Mouse (Mus musculus) kidney, postnatal 36 days (tissue): ENCODE measurements at regions not wholly inside any gene's neighbourhood (a gene's known extent, or its start where the extent isn't known, plus 50 kb on each side); places are given as distances from the start of the nearest gene placed in this dataset.

Source experiments
- DNase-seq, 2 experiments: peaks; one replicate each; pipeline ENCODE4 v3.0.0; 2021 to 2022; ENCODE audit warnings: mixed read lengths in 2 of 2

- DNase-seq, result no peak
Observed at GRCm38 (mm10) chr6:103312935-103313334, 197.5 kb upstream of the Chl1 start.

GRCm38 (mm10) chr6:103318081-103318480 lies 192.3 kb upstream of the Chl1 start:
- DNase-seq, result peak; percentile 47 to 55

DNA sequence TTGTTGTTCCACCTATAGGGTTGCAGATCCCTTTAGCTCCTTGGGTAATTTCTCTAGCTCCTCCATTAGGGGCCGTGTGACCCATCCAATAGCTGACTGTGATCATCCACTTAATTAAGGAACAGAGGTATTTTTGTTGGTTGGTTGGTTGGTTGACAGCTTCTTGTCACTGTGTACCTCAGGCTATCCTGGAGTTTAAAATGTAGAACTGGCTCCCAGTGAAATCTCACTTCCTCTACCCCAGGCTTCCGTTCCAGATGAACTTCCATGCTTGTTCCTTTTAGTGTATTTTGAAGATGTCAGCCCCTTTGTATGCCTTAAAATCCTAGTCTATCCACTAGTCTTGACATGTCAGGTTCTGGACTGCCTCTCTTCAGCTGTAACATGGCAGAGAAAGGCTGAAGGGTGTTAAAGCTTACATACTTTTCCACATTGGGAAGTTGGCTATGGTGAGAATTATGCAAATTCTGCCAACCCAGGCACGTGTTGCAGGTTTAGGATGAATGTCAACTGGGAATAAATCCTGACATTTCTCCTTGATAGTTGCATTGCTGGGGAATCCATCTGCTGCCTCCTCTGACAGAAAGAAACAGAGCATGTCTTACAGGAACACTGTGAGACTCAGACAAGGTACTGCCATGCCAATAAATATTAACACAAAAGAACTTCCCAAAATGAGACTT lies 191.6 kb upstream of the Chl1 start:
- no peak for DNase-seq

DNA sequence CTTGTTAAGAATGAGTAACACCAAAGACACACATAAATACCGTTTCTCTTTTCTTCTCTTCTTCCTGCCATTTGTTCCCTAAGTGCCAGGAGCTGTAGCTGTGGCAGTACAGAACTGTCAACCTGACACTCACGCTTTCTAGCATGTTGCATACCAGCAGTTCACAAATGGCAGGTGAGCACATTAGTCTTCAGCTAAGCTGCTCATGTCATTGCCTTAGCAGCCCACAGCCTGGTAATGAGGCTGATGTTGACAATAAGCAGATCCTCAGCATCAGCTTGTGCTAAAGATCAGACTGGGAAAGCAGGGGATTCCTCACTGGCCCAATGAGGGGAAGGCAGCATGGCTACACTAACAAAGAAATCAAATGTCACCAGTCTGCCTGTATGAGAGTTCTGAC lies 190.4 kb upstream of the Chl1 start:
- no peak for DNase-seq

DNA sequence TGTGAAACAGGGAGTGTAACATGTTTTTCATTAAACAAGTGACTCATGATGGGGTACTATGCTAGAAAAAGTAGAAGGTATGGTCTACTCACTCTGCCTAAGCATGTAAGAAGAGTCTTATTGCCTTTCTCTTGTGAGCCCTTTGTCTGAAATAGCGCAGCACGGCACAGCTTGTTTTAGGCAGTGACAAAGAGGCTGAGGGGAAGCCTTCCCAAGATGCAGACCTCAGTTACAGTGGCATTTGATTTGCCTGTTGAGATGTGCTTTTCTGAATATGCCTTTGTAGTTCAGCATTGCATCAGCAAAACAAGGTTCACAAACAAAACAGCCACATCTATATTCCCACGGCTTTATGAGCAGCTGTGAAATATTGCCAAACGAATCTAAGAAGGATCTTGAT lies 189.8 kb upstream of the Chl1 start:
- no peak for DNase-seq

GRCm38 (mm10) chr6:103321058-103321457 lies 189.3 kb upstream of the Chl1 start:
- no peak for DNase-seq

DNA sequence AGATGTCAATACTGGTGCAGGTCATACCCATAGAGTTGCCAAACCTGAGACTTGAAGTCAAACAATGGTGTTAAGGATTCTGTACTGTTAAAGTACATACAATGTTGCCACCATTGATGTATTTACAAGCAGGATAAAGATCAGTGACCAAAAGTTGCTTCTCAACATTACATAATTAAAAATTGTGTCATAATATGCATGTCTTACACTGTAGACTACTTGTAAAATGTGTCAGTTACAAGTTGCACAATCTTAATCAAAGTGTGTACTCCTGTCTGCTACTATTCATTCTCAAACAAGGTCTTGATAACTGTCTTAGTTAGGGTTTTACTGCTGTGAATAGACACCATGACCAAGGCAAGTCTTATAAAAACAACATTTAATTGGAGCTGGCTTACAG lies 187.9 kb upstream of the Chl1 start:
- no peak for DNase-seq

DNA sequence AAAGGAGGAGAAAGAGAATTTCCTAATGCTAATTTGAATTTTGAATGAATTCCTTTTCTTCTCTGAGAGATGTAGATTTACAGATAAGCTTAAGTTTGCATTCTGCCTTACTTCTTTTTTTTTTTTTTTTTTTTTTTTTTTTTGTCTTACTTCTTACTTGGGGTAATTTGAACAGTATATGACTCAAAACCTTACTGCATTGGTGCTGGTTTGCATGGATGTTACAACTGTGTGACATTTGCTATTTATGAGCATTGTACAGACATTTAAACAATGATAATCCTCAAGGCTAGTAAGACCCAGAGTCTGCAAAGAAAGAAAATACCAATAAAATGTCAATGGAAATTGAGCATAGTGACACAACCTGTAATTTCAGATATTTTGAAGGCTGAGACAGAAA lies 174.7 kb upstream of the Chl1 start:
- no peak for DNase-seq

DNA sequence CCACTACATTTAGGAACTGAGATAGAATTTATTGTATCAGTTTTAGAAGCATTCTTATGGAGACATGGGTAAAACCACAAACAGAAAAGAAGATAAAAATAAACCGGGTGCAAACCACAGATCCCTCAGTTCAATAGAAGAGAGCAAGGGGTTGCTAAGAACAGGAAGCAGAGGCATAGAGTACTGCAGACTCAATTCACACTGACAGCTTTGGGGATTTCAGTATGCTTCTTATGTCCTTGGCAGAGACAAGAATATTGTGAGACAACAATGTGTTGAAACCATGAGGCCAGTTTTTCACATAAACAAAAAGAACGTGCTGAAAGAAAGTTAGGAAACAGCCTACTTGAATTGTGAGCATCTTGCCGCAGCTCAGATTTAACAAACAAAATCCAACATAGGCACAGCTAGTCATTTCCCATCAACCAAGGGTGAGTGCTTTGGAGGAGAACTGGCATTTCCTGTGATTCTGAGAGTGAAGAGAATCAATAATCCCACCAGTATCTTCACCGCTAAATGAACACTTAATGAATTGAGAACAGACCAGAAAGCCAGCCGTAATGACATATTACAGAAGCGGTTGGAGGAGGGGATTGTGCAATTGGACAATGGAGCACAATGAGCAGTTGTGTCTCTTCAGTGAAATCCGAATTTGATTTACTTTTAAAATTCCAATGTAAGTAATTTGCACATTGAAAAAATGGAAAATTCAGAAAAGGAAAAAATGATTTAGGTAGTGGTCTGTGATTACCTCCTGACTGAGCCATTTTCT lies 170.2 kb upstream of the Chl1 start:
- no peak for DNase-seq

- no peak for DNase-seq
Observed at GRCm38 (mm10) chr6:103343515-103343914, 166.9 kb upstream of the Chl1 start.

DNA sequence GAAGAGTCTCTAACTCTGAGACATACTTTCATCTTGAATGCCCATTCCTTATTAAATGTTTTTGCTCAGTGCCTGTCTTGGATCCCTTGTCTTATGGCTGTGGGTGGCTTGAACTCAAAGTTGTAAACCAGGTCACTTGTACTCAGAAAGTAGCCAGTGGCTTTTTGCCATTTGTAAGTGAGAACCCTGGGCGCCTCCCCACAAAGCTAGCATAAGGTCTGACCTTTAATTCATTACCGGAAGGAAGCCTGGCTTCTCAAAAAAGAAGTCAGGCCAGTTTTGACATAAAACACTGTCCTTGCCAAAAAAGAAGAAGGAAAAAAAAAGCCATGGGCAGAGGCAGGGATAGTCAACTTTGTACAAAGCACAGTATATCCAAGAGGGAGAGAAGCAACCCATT lies 166.0 kb upstream of the Chl1 start:
- DNase-seq, result peak; percentile 3 to 6

GRCm38 (mm10) chr6:103345195-103345594 lies 165.2 kb upstream of the Chl1 start:
- no peak for DNase-seq

- DNase-seq, result no peak
Observed at GRCm38 (mm10) chr6:103352405-103353124, 157.8 kb upstream of the Chl1 start.

DNA sequence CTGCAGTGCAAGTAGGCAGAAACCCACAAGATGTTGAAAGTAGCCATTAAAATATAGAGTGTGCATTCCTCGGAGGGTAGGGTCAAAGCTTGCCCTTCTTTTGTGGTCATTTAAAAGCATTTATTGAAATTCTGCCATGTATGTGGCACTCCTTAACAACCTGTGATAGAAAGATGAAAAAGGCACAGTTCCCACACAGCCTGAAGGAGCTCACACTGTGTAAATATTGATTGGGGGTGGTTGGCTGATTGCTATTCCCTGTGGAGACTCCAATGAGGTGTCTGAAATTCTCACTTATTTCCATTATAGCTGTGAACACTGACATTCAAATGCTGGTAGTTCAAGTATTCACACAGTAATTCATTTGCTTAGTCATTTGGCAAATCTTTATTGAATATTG lies 157.0 kb upstream of the Chl1 start:
- no peak for DNase-seq

GRCm38 (mm10) chr6:103366782-103367491 lies 143.4 kb upstream of the Chl1 start:
- DNase-seq, result peak in 1 of 2 experiments; percentile 4

DNA sequence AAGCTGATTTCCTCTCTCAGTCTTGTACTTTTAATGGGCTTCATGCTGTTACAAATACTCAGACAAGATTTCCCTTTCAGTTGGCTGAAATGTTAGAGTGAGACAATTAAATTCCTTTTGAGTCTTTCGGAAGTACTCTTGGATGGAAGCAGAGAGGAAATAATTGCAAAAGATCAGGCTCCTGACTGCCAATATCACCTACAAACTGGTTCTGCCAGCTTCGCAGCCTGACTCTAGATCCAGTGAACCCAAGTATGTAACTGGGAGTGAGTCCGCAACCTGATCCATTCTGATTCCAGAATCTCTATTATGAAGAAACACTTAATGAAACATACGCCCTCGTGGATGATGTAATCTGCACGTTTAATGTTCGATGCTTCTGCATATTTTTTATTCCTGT lies 135.4 kb upstream of the Chl1 start:
- DNase-seq, result no peak

- DNase-seq, result no peak
Observed at GRCm38 (mm10) chr6:103377277-103377676, 133.1 kb upstream of the Chl1 start.

GRCm38 (mm10) chr6:103378047-103378446 lies 132.3 kb upstream of the Chl1 start:
- no peak for DNase-seq

DNA sequence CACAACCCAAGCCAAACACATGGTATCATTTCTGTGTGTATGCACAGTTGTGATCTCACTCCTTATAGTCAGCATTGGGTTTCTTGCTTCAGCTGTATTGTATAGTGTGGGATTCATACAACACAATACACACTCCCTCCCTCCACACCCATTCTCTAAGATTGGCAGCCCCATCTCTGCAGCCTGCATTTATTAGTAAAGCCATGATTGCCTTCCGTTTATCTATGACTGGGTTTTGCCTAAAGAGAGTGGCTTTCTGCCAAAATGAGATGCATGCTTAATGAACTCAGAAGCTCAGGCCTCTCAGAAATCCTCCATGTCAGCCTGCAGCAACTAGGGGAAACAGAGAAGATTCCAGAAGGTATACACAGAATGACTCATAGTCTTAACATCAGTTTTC lies 129.4 kb upstream of the Chl1 start:
- DNase-seq, result no peak

DNA sequence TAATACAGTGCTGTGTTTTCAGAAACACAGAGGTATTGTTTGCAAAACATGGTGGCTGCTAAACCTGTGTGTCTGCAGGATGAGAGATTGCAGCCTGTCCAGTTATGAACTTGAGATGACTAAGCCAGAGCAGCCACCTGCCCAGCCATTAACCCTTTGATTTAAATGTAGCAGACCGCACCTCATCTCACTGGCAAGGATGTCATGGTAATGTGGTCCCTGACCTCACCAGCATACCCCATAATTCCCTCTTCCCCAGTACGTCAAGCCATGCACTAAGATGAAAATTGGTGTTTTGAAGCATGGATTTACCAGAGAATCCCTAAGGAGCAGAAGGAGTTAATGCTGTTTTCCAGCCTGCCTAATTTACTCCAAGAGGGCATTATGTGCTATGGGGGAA lies 128.5 kb upstream of the Chl1 start:
- DNase-seq, result no peak

- no peak for DNase-seq
Observed at GRCm38 (mm10) chr6:103386591-103386990, 123.8 kb upstream of the Chl1 start.

DNA sequence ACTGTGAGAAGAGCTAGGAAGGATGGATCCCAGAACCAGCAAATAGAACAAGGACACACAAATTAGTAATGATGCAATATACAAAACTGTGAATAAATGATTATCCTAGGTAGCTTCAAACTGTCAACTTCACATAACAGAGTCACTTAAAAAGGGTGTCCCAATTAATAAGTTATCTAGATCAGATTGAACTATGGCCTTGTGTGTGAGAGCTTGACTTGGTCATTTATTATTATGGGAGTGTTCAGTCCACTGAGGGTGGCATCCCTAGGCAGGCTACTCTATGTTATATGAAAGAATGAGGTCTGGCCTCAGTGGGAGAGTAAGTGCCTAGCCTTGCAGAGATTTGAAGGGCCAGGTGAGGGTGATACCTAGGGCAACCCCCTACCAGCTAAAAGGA lies 104.4 kb upstream of the Chl1 start:
- DNase-seq, result peak; percentile 6 to 15

DNA sequence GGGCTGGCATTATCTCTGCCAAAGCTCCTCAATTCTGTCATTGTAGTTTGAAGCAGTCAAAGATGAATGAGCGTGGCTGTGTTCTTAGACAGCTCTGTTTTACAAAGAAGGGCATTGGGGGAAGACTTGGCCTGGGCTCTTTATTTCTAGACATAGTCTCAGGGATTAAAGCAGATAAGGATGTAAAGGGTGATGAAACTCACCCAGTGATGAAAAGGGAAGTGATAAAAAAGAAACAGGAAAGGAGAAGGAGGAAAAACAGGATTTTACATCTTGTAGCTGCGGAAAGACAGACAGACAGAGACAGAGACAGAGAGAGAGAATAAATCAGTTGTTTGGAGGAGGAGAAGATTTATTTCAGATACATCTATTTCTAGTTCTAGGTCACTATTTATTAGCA lies 95.5 kb upstream of the Chl1 start:
- no peak for DNase-seq
